Mouse (Mus musculus): ENCODE data around the gene C7.
A peak's percentile ranks its signal among the peaks of the same experiment; 100 is the strongest.
"Not testable (repeated sequence)": the region's sequence is repeated elsewhere in the genome, so short reads cannot be mapped to it uniquely, and the experiment has no call there.

C7 gene

GRCm38 (mm10) chr15:5063635-5064034 is at the start of gene C7:
TSS of gene C7 (minus strand) at chr15:5063740.
- no peak for DNase-seq (ENCODE audit: low read depth, low spot score)

GRCm38 (mm10) chr15:5112651-5113050 is 49.1 kb upstream of the C7 start:
- DNase-seq (ENCODE audit: low read depth, low spot score), result no peak

- DNase-seq (ENCODE audit: low read depth, low spot score), result no peak
These were observed 45.1 kb upstream of the C7 start for GRCm38 (mm10) chr15:5108655-5109040.

- DNase-seq (ENCODE audit: low read depth, low spot score), result peak; percentile 89
These were observed 44.4 kb upstream of the C7 start, which contains the start of gene Card6 for GRCm38 (mm10) chr15:5107686-5108654. TSS of gene Card6 (minus strand) at chr15:5108539.

- DNase-seq (ENCODE audit: low read depth, low spot score), result peak; percentile 61
These were observed 42.8 kb upstream of the C7 start for GRCm38 (mm10) chr15:5106293-5106692.

- no peak for DNase-seq (ENCODE audit: low read depth, low spot score)
These were observed 42.4 kb upstream of the C7 start for GRCm38 (mm10) chr15:5105891-5106290.

GRCm38 (mm10) chr15:5102312-5102711 is 38.8 kb upstream of the C7 start:
- DNase-seq (ENCODE audit: low read depth, low spot score), result no peak

GRCm38 (mm10) chr15:5097376-5097775 is 33.8 kb upstream of the C7 start:
- DNase-seq (ENCODE audit: low read depth, low spot score), result no peak

GRCm38 (mm10) chr15:5095534-5096301 is 32.2 kb upstream of the C7 start:
- DNase-seq (ENCODE audit: low read depth, low spot score), result no peak

GRCm38 (mm10) chr15:5090131-5090530 is 26.6 kb upstream of the C7 start:
- DNase-seq (ENCODE audit: low read depth, low spot score), result no peak

GRCm38 (mm10) chr15:5088850-5089608 is 25.5 kb upstream of the C7 start:
- no peak for DNase-seq (ENCODE audit: low read depth, low spot score)

- DNase-seq (ENCODE audit: low read depth, low spot score), result peak; percentile 32
These were observed 22.6 kb upstream of the C7 start for GRCm38 (mm10) chr15:5086162-5086561.

GRCm38 (mm10) chr15:5081235-5081634 is 17.7 kb upstream of the C7 start:
- no peak for DNase-seq (ENCODE audit: low read depth, low spot score)

GRCm38 (mm10) chr15:5068801-5069518 is 5.4 kb upstream of the C7 start:
- DNase-seq (ENCODE audit: low read depth, low spot score), result no peak

GRCm38 (mm10) chr15:5045560-5046284 is 17.8 kb downstream of the C7 start:
- peak; percentile 21 for DNase-seq (ENCODE audit: low read depth, low spot score)

- DNase-seq (ENCODE audit: low read depth, low spot score), result no peak
These were observed 34.3 kb downstream of the C7 start for GRCm38 (mm10) chr15:5029256-5029655.

GRCm38 (mm10) chr15:5023479-5024265 is 39.9 kb downstream of the C7 start:
- not testable (repeated sequence) for DNase-seq (ENCODE audit: low read depth, low spot score)

- DNase-seq (ENCODE audit: low read depth, low spot score), result no peak
These were observed 53.9 kb downstream of the C7 start for GRCm38 (mm10) chr15:5009644-5010107.

GRCm38 (mm10) chr15:5003503-5004196 is 59.9 kb downstream of the C7 start:
- DNase-seq (ENCODE audit: low read depth, low spot score), result no peak
